Mouse (Mus musculus) cortical plate, adult 2 months (tissue): Measurements from ENCODE around the gene Golga4.

Experiments used
- CTCF ChIP-seq: fragments of 200-500 bp; IDR thresholded peaks from 2 replicates; pipeline ENCODE4 v1.5.1; 2011; ENCODE audit warnings: mild to moderate bottlenecking, control low read depth, low read length; ENCODE audit not compliant: insufficient read depth; ENCODE audit errors: extremely low read depth
- POLR2A ChIP-seq: fragments of 200-500 bp; IDR thresholded peaks from 2 replicates; pipeline ENCODE4 v1.6.1; 2011; ENCODE audit warnings: mild to moderate bottlenecking, low read length, control low read depth; ENCODE audit not compliant: insufficient read depth; ENCODE audit errors: extremely low read depth

- TF ChIP-seq POLR2A = no peak
- TF ChIP-seq CTCF = no peak
Observed at GRCm38 (mm10) chr9:118622376-118623166, 116.5 kb downstream of the Golga4 start.
